Mouse (Mus musculus): Measurements from ENCODE around the gene Lpar6.
A peak's percentile ranks its signal among the peaks of the same experiment; 100 is the strongest.

Lpar6 gene

DNA sequence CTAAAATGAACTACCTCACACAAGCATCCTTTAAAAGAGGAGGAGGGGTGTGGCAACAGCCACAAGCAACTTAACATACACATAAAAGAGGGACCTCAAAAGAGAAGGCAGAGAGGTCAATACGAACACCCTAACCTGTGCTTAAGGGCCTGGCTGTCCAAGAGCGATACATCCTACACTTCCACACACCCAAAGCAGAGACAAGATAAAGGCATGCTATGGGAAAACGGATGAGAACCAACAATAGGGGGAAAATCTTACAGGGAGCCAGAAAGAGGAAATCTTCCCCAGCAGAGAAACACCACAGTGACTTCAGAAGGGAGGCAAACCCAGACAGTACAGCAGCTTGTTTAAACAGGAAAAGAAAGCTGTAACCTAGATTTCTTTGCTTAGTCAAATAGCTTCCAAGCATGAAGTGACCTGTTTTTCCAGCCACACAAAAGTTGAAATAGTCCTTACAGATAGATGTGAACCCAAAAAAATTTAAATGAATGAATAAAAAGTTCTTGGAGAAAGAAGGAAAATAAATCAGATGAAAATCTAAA, 17.8 kb downstream of the Lpar6 start:
- peak; percentile 43 for DNase-seq (ENCODE audit: low read depth, low spot score)

DNA sequence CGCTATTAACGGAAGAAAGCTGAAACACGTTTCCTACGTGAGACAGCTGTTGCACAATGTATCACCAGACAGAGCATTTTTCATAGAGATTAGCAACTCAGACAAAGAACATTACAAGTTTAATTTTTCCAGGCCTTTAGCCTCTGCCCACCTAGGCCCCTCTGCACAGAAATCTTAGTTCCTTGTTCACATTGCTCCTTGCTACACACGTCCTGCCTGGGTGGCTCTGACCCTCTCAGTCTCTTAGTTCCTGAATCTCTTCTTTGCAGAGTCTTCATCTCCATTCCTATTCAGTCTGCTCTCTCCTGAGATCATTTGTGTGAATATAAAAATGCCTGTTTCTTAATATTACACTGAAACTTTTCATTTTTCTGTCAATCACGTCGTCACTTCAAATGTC, 19.7 kb downstream of the Lpar6 start:
- DNase-seq (ENCODE audit: low read depth, low spot score) = no peak

DNA sequence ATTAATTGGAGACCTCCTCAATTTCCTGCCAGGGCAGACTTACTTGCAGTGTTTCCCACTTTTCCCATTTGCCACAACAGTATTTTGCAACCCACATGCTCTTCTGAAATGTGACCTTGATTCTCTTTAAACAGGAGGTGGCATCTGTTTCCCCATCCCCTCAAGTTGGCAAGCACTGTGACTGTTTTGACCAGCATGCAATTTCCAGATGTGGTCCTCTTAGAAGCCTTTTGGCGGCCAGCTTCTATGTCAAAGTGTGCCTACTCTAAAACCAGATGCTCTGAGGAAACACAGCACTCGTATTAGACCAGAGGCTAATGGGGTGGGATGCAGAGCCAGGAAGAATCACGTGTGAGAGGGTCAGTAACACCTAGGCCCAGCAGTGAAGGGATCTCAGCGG, 20.5 kb downstream of the Lpar6 start:
- DNase-seq (ENCODE audit: low read depth, low spot score) = no peak

DNA sequence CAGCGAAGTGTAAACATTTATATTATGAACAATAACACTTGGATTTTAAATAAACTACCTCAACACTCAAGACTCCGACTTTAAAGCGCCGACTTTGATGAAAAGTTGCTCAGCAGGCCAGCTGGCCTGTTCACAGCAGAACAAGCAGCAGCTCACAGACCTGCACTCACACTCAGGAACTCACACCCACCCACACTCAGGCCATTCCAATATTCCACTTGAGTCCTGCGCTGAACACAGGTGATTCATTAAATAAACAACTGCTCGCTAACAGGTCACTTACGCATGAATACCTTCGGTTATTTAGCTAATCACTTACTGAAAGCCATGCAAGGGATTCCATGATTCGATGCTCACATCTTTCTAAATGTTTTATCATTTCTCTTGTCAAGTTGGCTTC, 24.5 kb downstream of the Lpar6 start:
- DNase-seq (ENCODE audit: low read depth, low spot score) = no peak

DNA sequence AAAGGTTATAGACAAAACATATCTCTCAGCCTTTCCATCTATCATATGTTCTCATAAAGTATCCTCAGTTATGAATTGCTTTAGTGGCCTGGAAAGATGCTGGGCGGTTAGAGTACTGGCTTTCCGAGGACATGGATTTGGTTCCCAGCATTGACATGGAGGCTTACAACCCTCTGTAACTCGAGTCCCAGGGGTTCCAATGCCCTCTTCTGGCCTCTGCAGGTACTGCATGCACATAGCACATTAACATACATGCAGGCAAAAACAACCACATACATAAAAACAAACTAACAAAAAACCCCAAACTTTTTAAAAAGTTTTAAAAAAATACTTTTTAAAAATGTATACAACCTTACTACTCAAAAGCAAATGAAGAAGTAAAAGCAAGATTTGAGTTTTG, 28.5 kb downstream of the Lpar6 start:
- DNase-seq (ENCODE audit: low read depth, low spot score) = no peak

GRCm38 (mm10) chr14:73271807-73272206, 34.1 kb downstream of the Lpar6 start:
- DNase-seq (ENCODE audit: low read depth, low spot score) = peak; percentile 32

GRCm38 (mm10) chr14:73279096-73279495, 41.4 kb downstream of the Lpar6 start:
- no peak for DNase-seq (ENCODE audit: low read depth, low spot score)

GRCm38 (mm10) chr14:73280996-73281395, 43.3 kb downstream of the Lpar6 start:
- peak; percentile 65 for DNase-seq (ENCODE audit: low read depth, low spot score)

DNA sequence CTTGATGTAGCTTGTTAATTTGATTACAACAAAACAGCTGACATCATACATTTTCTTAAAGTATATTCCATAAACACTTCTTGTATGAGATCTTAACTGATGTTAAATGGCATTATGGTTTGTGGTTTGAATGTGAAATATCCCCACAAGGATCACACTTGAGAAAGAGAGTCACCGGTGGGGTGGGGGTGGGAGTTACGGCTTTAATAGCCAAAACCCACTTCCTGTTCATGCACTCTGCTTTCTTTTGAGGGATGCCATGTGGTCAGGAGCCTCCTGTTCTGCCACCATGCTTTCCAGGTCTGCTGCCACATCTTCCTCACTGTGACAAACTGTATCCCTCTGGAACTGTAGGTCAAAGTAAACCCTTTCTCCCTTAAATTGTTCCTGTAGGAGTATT, 52.2 kb downstream of the Lpar6 start:
- no peak for DNase-seq (ENCODE audit: low read depth, low spot score)

- DNase-seq (ENCODE audit: low read depth, low spot score) = no peak
These were observed 54.7 kb downstream of the Lpar6 start for GRCm38 (mm10) chr14:73292434-73292833.

Measured in brain, adult 2 months (tissue).